Mouse (Mus musculus) limb, embryonic 15.5 days (tissue): Measurements from ENCODE around the gene Cfap44. TPM values are rescaled to one million over a fixed set of nuclear protein-coding genes. Genes with fewer than 3 reads are reported as not detected.

Source experiments
- ATAC-seq: fragments of 200-750 bp; cut with Nextera tagmentation; 2 replicates; pipeline ENCODE4 v1.8.0; 2017; ENCODE audit warnings: low read depth, moderate TSS enrichment; ENCODE audit not compliant: insufficient number of reproducible peaks, low FRiP score, low TSS enrichment
- H3K27ac ChIP-seq: fragments of 300-500 bp; sonication (generic); 2 replicates; pipeline ENCODE4 v1.5.1; 2015; ENCODE audit warnings: moderate library complexity, mild to moderate bottlenecking, inconsistent platforms
- H3K27me3 ChIP-seq: fragments of 300-500 bp; sonication (generic); 2 replicates; pipeline ENCODE4 v1.6.1; 2015; ENCODE audit warnings: inconsistent platforms
- H3K36me3 ChIP-seq: fragments of 300-500 bp; sonication (generic); 2 replicates; pipeline ENCODE4 v1.6.1; 2015; ENCODE audit warnings: inconsistent platforms
- H3K4me1 ChIP-seq: fragments of 300-500 bp; sonication (generic); 2 replicates; pipeline ENCODE4 v1.6.1; 2015; ENCODE audit warnings: inconsistent platforms
- H3K4me2 ChIP-seq: fragments of 300-500 bp; sonication (generic); 2 replicates; pipeline ENCODE4 v1.6.1; 2015; ENCODE audit warnings: mild to moderate bottlenecking, inconsistent platforms
- H3K4me3 ChIP-seq: fragments of 300-500 bp; sonication (generic); 2 replicates; pipeline ENCODE4 v1.5.1; 2015; ENCODE audit warnings: mild to moderate bottlenecking, inconsistent platforms
- H3K9ac ChIP-seq: fragments of 300-500 bp; sonication (generic); 2 replicates; pipeline ENCODE4 v1.6.1; 2015; ENCODE audit warnings: inconsistent platforms
- H3K9me3 ChIP-seq: fragments of 300-500 bp; sonication (generic); 2 replicates; pipeline ENCODE4 v1.6.1; 2016; ENCODE audit warnings: inconsistent platforms
- WGBS: fragments of 180-500 bp; shearing (Covaris S2); methylation state at CpG from one replicate; pipeline ENCODE4 v1.1.7; 2015; 5-methylcytosine and 5-hydroxymethylcytosine counted together
- polyA plus RNA-seq: library from polyadenylated mRNA; unstranded; fragments of >200 nt; fragmentation: Nextera tagmentation; extraction: Ambion mirVana; gene quantifications from 2 replicates; pipeline ENCODE4 v1.2.1, GENCODE M21; 2015

Cfap44 gene
- polyA plus RNA-seq = 0.46 and 0.55 TPM in 2 replicates

GRCm38 (mm10) chr16:44394577-44395243 is at the start of gene Cfap44:
TSS of gene Cfap44 (plus strand) at chr16:44394796.
- Histone ChIP-seq H3K4me1 (peaks cover 9% of the 10 kb centered on the region), H3K4me3 (peak within 1 kb of the TSS; percentile 21), H3K27ac (peak within 1 kb of the TSS; percentile 33; the same call in 1 of the 2 replicates), H3K9ac (no peak within 1 kb of the TSS), H3K9me3 (no peaks in the 10 kb centered on the region), H3K36me3 (no peaks in the 10 kb centered on the region), H3K27me3 (no peaks in the 10 kb centered on the region), H3K4me2 (peak within 1 kb of the TSS; percentile 44)
- ATAC-seq = peak; percentile 75; the same call in 1 of the 2 replicates
- WGBS = under 1% methylated on average over 17 of the region's 17 CpGs

- peak; percentile 97 for ATAC-seq
- Histone ChIP-seq H3K36me3 (no peaks in the 10 kb centered on the region), H3K4me3 (peak within 1 kb of the TSS; percentile 92), H3K9me3 (no peaks in the 10 kb centered on the region), H3K4me1 (peaks cover 11% of the 10 kb centered on the region), H3K9ac (peak within 1 kb of the TSS; percentile 73), H3K27ac (peak within 1 kb of the TSS; percentile 96), H3K4me2 (peak within 1 kb of the TSS; percentile 59), H3K27me3 (no peaks in the 10 kb centered on the region)
- under 1% methylated on average over 67 of the region's 67 CpGs for WGBS
Observed at GRCm38 (mm10) chr16:44347071-44347901, 47.3 kb upstream of the Cfap44 start, which contains the start of gene Spice1. TSS of gene Spice1 (plus strand) at chr16:44347121.

DNA sequence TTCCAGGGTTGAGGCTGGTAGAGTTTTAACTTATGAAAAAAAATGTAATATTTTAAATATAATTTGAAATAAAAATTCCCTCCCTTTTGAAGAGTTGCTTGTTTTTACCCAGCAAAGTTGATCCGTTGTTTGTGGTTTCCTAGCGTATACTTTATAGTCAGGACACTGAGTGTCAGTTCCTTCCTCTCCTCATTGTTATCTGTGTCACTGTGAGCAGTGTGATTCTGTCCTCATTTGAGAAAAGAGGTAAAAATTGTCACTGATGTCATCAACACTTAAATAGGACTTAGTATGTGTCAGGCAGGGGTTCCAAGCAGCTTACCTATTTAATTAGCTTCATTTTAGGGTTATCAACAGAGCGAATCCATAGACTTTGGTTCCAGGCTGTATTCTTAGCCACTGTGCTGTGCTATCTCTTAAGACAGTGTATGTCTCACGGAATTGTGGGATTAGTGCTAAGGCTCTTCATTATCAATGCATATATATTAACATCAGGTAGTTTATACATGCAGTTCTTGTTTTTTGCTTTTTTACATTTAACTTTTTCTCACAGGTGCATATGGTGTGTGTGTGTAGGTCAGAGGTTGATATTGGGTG is 44.7 kb upstream of the Cfap44 start:
- ATAC-seq = no peak

GRCm38 (mm10) chr16:44356291-44356690 is 38.3 kb upstream of the Cfap44 start:
- no peaks in the 10 kb centered on the region for H3K9me3 ChIP-seq
- no peak overlapping the region for H3K4me2 ChIP-seq
- no peak overlapping the region for H3K27ac ChIP-seq
- WGBS = 63% methylated on average over 7 of the region's 7 CpGs
- H3K9ac ChIP-seq = no peak overlapping the region
- peaks cover 10% of the 10 kb centered on the region; the same call in 1 of the 2 replicates for H3K36me3 ChIP-seq
- H3K4me3 ChIP-seq = no peak overlapping the region
- H3K4me1 ChIP-seq = no peaks in the 10 kb centered on the region
- no peaks in the 10 kb centered on the region for H3K27me3 ChIP-seq
- ATAC-seq = no peak

More for the DNA sequence above, 44.7 kb upstream of the Cfap44 start:
- peaks cover 11% of the 10 kb centered on the region for H3K4me1 ChIP-seq
- 79% methylated on average over 4 of the region's 4 CpGs for WGBS
- no peaks in the 10 kb centered on the region for H3K27me3 ChIP-seq
- no peak overlapping the region for H3K27ac ChIP-seq
- no peaks in the 10 kb centered on the region for H3K9me3 ChIP-seq
- H3K36me3 ChIP-seq = no peaks in the 10 kb centered on the region
- H3K9ac ChIP-seq = no peak overlapping the region
- H3K4me2 ChIP-seq = no peak overlapping the region
- H3K4me3 ChIP-seq = no peak overlapping the region

DNA sequence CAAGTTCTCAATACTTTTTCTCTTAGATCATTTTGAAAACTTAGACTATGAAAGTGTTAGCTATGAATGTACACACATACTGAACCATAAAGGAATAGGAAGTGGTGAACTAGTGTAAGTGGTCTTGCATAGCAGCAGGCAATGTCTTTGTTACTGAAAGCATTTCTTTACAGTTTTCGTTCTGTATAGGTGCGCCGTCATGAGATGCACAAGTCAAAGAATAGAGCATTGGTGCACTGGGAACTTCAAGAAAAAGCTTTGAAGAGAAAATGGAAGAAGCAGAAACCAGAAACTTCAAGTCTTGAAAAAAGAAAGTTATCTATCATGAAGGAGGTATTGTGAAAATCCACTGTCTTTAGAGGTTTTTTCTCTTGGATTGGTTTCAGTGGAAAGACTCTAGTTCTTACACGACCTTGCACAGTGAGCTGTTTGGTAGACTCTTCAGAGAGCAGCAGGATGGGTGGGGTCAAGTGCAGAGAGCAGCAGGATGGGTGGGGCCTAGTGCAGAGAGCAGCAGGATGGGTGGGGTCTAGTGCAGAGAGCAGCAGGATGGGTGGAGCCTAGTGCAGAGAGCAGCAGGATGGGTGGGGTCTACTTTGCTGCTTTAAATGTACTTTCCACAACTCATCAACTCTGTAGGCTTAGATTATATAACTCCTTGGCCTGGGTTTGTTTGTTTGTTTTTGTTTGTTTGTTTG is 36.9 kb upstream of the Cfap44 start:
- peaks cover 10% of the 10 kb centered on the region; the same call in 1 of the 2 replicates for H3K36me3 ChIP-seq
- no peak overlapping the region for H3K27ac ChIP-seq
- no peaks in the 10 kb centered on the region for H3K4me1 ChIP-seq
- H3K27me3 ChIP-seq = no peaks in the 10 kb centered on the region
- H3K9ac ChIP-seq = no peak overlapping the region
- H3K9me3 ChIP-seq = no peaks in the 10 kb centered on the region
- no peak for ATAC-seq
- WGBS = 75% methylated on average over 4 of the region's 4 CpGs
- H3K4me3 ChIP-seq = no peak overlapping the region
- H3K4me2 ChIP-seq = no peak overlapping the region

DNA sequence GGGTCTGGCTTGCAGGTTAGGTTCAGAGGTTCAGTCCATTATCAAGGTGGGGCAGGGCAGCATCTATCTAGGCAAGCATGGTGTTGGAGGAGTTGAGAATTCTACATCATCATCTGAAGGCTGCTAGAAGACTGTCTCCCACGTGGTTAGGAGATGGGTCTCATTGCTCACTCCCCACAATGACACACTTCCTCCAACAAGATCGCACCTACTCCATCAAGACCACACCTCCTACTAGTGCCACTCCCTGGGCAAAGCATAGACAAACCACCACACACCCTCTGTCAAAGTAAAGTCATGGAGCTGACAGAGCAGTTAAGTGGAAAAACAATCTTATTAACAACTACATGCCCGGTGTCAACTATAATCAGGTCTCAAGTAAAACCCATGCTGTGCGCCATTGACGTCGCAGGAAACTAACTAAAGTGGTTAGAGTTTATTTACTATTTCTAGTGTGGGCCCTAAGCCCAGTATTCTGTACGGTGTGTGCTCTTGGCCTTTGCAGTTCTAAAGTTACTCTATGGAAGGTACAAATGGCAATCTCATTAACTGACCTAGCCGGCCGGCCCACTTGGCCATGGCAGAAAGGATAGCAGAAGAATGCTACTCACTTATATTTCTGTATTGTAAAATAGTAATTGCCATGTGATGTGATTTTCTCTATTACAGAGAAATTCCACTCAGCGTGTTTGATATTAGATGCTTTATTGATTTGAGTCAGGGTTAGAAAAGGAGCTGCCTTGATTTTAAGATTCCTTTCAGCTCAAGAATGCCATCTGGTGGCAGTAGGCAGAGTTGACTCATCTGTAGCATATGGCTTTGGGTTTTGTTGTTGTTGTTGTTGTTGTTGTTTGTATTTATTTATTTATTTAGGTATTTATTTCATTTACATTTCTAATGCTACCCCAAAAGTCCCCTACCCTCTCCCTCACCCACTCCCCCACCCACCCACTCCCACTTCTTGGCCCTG is 32.4 kb upstream of the Cfap44 start:
- WGBS = 81% methylated on average over 10 of the region's 10 CpGs
- Histone ChIP-seq H3K27me3 (no peaks in the 10 kb centered on the region), H3K9me3 (no peaks in the 10 kb centered on the region), H3K9ac (no peak overlapping the region), H3K4me2 (no peak overlapping the region), H3K4me1 (no peaks in the 10 kb centered on the region), H3K4me3 (no peak overlapping the region), H3K36me3 (peaks cover 19% of the 10 kb centered on the region; the same call in 1 of the 2 replicates), H3K27ac (no peak overlapping the region)
- no peak for ATAC-seq

DNA sequence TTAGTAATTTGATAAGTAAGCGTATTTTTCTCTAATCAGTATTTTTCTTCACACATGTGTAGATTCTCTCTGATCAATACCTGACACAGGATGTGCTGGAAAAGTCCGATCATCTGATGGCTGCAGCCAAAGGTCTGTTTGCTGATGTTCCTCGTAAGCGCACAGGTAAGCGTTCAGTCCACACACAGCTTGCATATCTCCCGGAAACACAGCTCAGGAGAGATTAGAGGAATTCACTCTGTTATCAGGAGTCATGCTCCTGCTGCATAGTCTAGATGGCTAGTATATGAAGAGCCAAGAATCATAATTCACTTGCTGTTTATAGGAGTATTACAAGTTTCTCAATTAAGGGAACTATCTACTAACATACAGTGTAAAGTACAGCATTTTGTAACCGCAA is 29.1 kb upstream of the Cfap44 start:
- no peak for ATAC-seq
- Histone ChIP-seq H3K27ac (no peak overlapping the region), H3K27me3 (no peaks in the 10 kb centered on the region), H3K36me3 (peaks cover 19% of the 10 kb centered on the region), H3K4me2 (no peak overlapping the region), H3K9ac (no peak overlapping the region), H3K4me3 (no peak overlapping the region), H3K9me3 (no peaks in the 10 kb centered on the region), H3K4me1 (no peaks in the 10 kb centered on the region)
- WGBS = 94% methylated on average over 7 of the region's 7 CpGs

- Histone ChIP-seq H3K4me2 (no peak overlapping the region), H3K27me3 (no peaks in the 10 kb centered on the region), H3K4me1 (0 out of 2 replicates have a peak, but pooled peaks cover 2% of the 10 kb centered on the region), H3K4me3 (no peak overlapping the region), H3K36me3 (peaks cover 35% of the 10 kb centered on the region), H3K27ac (no peak overlapping the region), H3K9ac (no peak overlapping the region), H3K9me3 (no peaks in the 10 kb centered on the region)
- no peak for ATAC-seq
- WGBS = 82% methylated on average over 4 of the region's 4 CpGs
Observed at GRCm38 (mm10) chr16:44375459-44375858, 19.1 kb upstream of the Cfap44 start.

- ATAC-seq = no peak
- Histone ChIP-seq H3K36me3 (peaks cover 16% of the 10 kb centered on the region; the same call in 1 of the 2 replicates), H3K9ac (no peak overlapping the region), H3K4me3 (no peak overlapping the region), H3K9me3 (no peaks in the 10 kb centered on the region), H3K4me2 (no peak overlapping the region), H3K27ac (no peak overlapping the region), H3K27me3 (no peaks in the 10 kb centered on the region), H3K4me1 (0 out of 2 replicates have a peak, but pooled peaks cover 9% of the 10 kb centered on the region)
- 48% methylated on average over 4 of the region's 4 CpGs for WGBS
Observed at GRCm38 (mm10) chr16:44380006-44380405, 14.6 kb upstream of the Cfap44 start.

DNA sequence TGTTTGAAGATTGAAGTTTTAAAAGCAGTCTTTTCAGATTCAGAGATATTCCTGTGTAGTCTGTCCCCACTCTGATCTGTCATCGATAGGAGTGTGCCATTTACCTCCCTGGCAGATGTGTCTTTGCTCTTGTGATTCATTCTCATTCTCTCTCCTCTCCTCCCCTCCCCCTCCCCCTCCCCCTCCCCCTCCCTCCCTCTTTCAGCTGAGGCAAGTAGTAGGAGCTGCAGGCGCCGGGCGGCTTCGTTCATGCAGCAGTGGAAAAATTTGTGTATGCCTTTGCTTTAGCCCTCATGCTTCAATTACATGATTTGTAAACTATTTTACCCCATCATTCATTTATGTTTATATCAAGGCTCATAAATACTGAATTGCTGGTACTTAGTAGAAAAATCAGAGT is 13.0 kb upstream of the Cfap44 start:
- H3K4me1 ChIP-seq = 0 out of 2 replicates have a peak, but pooled peaks cover 9% of the 10 kb centered on the region
- H3K27ac ChIP-seq = no peak overlapping the region
- no peaks in the 10 kb centered on the region for H3K27me3 ChIP-seq
- H3K36me3 ChIP-seq = peaks cover 16% of the 10 kb centered on the region; the same call in 1 of the 2 replicates
- no peaks in the 10 kb centered on the region for H3K9me3 ChIP-seq
- H3K4me3 ChIP-seq = no peak overlapping the region
- H3K9ac ChIP-seq = no peak overlapping the region
- H3K4me2 ChIP-seq = no peak overlapping the region
- ATAC-seq = no peak
- 34% methylated on average over 5 of the region's 5 CpGs for WGBS
